In genomic region chrX:74368209-74368909, GRCm38 (mm10) we compare ENCODE assay signal across 8 mouse cellular contexts. TPM values are rescaled to one million over a fixed set of nuclear protein-coding genes. Genes with fewer than 3 reads are reported as not detected.
DNase-seq lines count a peak whose midpoint lies in the region; ATAC-seq and TF ChIP-seq lines count a peak whose summit lies in the region.

No protein-coding gene starts in this region.

- H3K9me3 ChIP-seq in hindbrain, postnatal 0 days (ENCODE audit: low read length) = no peaks in the 10 kb centered on the region

- H3K27me3 ChIP-seq in hindbrain, postnatal 0 days (ENCODE audit: insufficient read depth, low read length) = no peaks in the 10 kb centered on the region

- intact Hi-C loops in left cerebral cortex, postnatal 25 days (cut with DNase I) = no loop called here

- H3K36me3 ChIP-seq in hindbrain, postnatal 0 days (ENCODE audit: insufficient read depth, low read length) = no peaks in the 10 kb centered on the region

- peak overlapping the region; percentile 61 for H3K4me2 ChIP-seq in hindbrain, postnatal 0 days (ENCODE audit: low read depth, low read length)

- DNase-seq in T-cell, adult 2 months (ENCODE audit: low spot score) = peak; percentile 45
- peak; percentile 44 to 63 for DNase-seq in cerebellum, postnatal 4 days (ENCODE audit: low spot score in 2 of 2)
- peak; percentile 53 to 55 for DNase-seq in gastrocnemius, adult 8-10 months (ENCODE audit: low spot score in 2 of 2)
- DNase-seq in hindbrain, postnatal 0 days (ENCODE audit: low spot score) = peak; percentile 73
- DNase-seq in left cerebral cortex, postnatal 25 days (ENCODE audit: low spot score in 2 of 2) = peak; percentile 60 to 61
- peak; percentile 69 for DNase-seq in right cerebral cortex, postnatal 25 days
- peak; percentile 65 to 72 for DNase-seq in urinary bladder, postnatal 4 days (ENCODE audit: low spot score in 2 of 2)

- peak overlapping the region; percentile 51 for H3K4me3 ChIP-seq in hindbrain, postnatal 0 days (ENCODE audit: low read length)

- TF ChIP-seq CTCF in hindbrain, postnatal 0 days (IDR thresholded peaks at IDR 0.05; ENCODE audit: low read depth) = peak; percentile 58

- no peaks in the 10 kb centered on the region for H3K4me1 ChIP-seq in hindbrain, postnatal 0 days (ENCODE audit: insufficient read depth, low read length)

- 34% methylated on average over 49 of the region's 49 CpGs for WGBS in hindbrain, postnatal 0 days

- ATAC-seq in hindbrain, postnatal 0 days = peak; percentile 83
- peak; percentile 70 for ATAC-seq in megakaryocyte-erythroid progenitor cell, adult 5-6 weeks (replicated peaks; ENCODE audit: low FRiP score, low TSS enrichment, poor library complexity, severe bottlenecking)

- peak overlapping the region; percentile 85 for H3K27ac ChIP-seq in hindbrain, postnatal 0 days

- H3K9ac ChIP-seq in hindbrain, postnatal 0 days (replicated peaks; ENCODE audit: low read length) = peak overlapping the region; percentile 68

RNA-seq across cellular contexts. Expression of gene Ubl4a, which starts 4.7 kb away (rescaled TPM):
- 10 to 100 TPM; 56.6 to 63.1 (median 60.5) TPM for total RNA-seq in gastrocnemius, adult 8-10 months (2022)
- 45.5 and 51.8 TPM in 2 replicates for total RNA-seq in hindbrain, postnatal 0 days (2014; rRNA removed)
- 70.7 and 71.8 TPM in 2 replicates for polyA plus RNA-seq in hindbrain, postnatal 0 days (2015; fragmentation: Nextera tagmentation; extraction: Ambion mirVana)
- total RNA-seq in left cerebral cortex, postnatal 25 days (2021) = 10 to 100 TPM; 73.7 to 80.0 TPM
- total RNA-seq in megakaryocyte-erythroid progenitor cell, adult 5-6 weeks (2014; fragmentation: Nextera tagmentation) = 35.0 and 64.6 TPM in 2 replicates
- 14.1 and 24.5 TPM in 2 replicates for total RNA-seq in megakaryocyte-erythroid progenitor cell, adult 5-6 weeks (2017)

RNA-seq across cellular contexts. Expression of gene Slc10a3, which starts 4.8 kb away (rescaled TPM):
- 1 to 10 TPM; 1.9 to 2.7 (median 2.4) TPM for total RNA-seq in gastrocnemius, adult 8-10 months (2022)
- 4.5 and 5.9 TPM in 2 replicates for total RNA-seq in hindbrain, postnatal 0 days (2014; rRNA removed)
- 5.6 and 6.3 TPM in 2 replicates for polyA plus RNA-seq in hindbrain, postnatal 0 days (2015; fragmentation: Nextera tagmentation; extraction: Ambion mirVana)
- 1 to 10 TPM; 2.7 to 3.7 TPM for total RNA-seq in left cerebral cortex, postnatal 25 days (2021)
- 6.7 and 16.4 TPM in 2 replicates for total RNA-seq in megakaryocyte-erythroid progenitor cell, adult 5-6 weeks (2014; fragmentation: Nextera tagmentation)
- total RNA-seq in megakaryocyte-erythroid progenitor cell, adult 5-6 weeks (2017) = 11.5 and 11.6 TPM in 2 replicates

RNA-seq across cellular contexts. Expression of gene Lage3, which starts 14.9 kb away (rescaled TPM):
- total RNA-seq in gastrocnemius, adult 8-10 months (2022) = 10 to 100 TPM; 36.1 to 50.3 (median 43.0) TPM
- 34.2 and 56.9 TPM in 2 replicates for total RNA-seq in hindbrain, postnatal 0 days (2014; rRNA removed)
- polyA plus RNA-seq in hindbrain, postnatal 0 days (2015; fragmentation: Nextera tagmentation; extraction: Ambion mirVana) = 76.4 and 78.1 TPM in 2 replicates
- total RNA-seq in left cerebral cortex, postnatal 25 days (2021) = 10 to 100 TPM; 25.3 to 28.5 TPM
- 62.4 and 101 TPM in 2 replicates for total RNA-seq in megakaryocyte-erythroid progenitor cell, adult 5-6 weeks (2014; fragmentation: Nextera tagmentation)
- total RNA-seq in megakaryocyte-erythroid progenitor cell, adult 5-6 weeks (2017) = 29.6 and 35.2 TPM in 2 replicates

RNA-seq across cellular contexts. Expression of gene Fam3a, which starts 24.7 kb away (rescaled TPM):
- 10 to 100 TPM; 12.8 to 15.3 (median 14.2) TPM for total RNA-seq in gastrocnemius, adult 8-10 months (2022)
- 30.4 and 39.9 TPM in 2 replicates for total RNA-seq in hindbrain, postnatal 0 days (2014; rRNA removed)
- 31.1 and 34.0 TPM in 2 replicates for polyA plus RNA-seq in hindbrain, postnatal 0 days (2015; fragmentation: Nextera tagmentation; extraction: Ambion mirVana)
- 10 to 100 TPM; 17.4 to 19.3 TPM for total RNA-seq in left cerebral cortex, postnatal 25 days (2021)
- 13.1 and 16.5 TPM in 2 replicates for total RNA-seq in megakaryocyte-erythroid progenitor cell, adult 5-6 weeks (2014; fragmentation: Nextera tagmentation)
- 12.8 and 21.1 TPM in 2 replicates for total RNA-seq in megakaryocyte-erythroid progenitor cell, adult 5-6 weeks (2017)

RNA-seq across cellular contexts. Expression of gene Ikbkg, which starts 24.7 kb away (rescaled TPM):
- 10 to 100 TPM; 21.6 to 31.2 (median 25.5) TPM for total RNA-seq in gastrocnemius, adult 8-10 months (2022)
- 23.8 and 25.4 TPM in 2 replicates for total RNA-seq in hindbrain, postnatal 0 days (2014; rRNA removed)
- 12.1 and 13.8 TPM in 2 replicates for polyA plus RNA-seq in hindbrain, postnatal 0 days (2015; fragmentation: Nextera tagmentation; extraction: Ambion mirVana)
- 10 to 100 TPM; 50.0 to 51.5 TPM for total RNA-seq in left cerebral cortex, postnatal 25 days (2021)
- total RNA-seq in megakaryocyte-erythroid progenitor cell, adult 5-6 weeks (2014; fragmentation: Nextera tagmentation) = 12.6 and 16.4 TPM in 2 replicates
- 25.7 and 45.8 TPM in 2 replicates for total RNA-seq in megakaryocyte-erythroid progenitor cell, adult 5-6 weeks (2017)

Comparison
In these comparisons a context has a peak if more than half of its experiments do, and no peak if none do; other contexts are left out.
1. Peak in every context shown above with its lines: DNase-seq, ATAC-seq, H3K4me3 ChIP-seq and H3K27ac ChIP-seq.